Mouse (Mus musculus): ENCODE results near the gene Cela3b.

DNA sequence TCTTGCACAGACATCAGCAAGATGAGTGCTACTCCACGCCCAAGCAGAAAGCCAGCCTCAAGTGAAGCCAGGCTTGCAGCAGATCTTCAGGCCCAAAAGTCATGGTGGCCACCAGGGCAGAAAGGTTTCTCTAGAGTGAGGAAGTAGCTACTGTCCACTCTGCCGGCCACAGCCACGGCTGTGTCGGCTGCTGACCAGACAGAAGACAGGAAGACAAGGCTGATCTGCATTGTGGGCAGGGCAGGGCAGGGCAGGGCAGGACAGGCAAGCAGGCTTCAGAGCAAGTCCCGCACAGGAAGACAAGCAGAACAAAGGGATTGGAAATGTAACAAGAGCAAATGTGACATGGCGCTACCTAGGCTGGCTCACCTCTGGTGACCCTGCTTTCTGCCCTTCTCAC, 56.6 kb downstream of the Cela3b start:
- no peak for TF ChIP-seq CTCF (IDR thresholded peaks at IDR 0.05; ENCODE audit: extremely low read depth, insufficient read depth, low read length)
- no peak for TF ChIP-seq POLR2A (IDR thresholded peaks at IDR 0.05; ENCODE audit: extremely low read depth, insufficient read depth, low read length)

All from cortical plate, adult 2 months (tissue).